Mouse (Mus musculus) kidney, adult 8-10 months (tissue): ENCODE results near the gene Syf2.

Experiments
- DNase-seq, 2 experiments: peaks; one replicate each; pipeline ENCODE4 v3.0.0; 2022

Syf2 gene

DNA sequence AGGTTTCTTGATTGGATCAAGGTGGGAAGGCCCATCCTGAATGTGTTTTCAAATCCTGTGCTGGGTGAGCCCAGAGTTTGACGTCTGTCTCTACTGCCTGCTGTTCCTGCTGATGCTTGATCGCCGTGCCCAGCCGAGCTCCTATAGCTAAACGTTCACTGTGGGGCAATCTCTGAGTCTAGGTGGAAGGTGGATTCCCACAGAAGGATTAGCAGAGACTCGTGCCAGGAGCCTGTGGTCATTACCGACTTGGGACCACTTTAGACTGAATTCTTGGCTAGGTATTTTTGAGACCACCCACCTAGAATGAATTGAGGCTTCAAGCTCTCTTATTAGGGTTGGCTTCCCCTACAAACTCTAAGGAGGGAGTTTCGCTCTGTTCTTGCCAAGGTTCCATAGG lies 48.2 kb downstream of the Syf2 start:
- no peak for DNase-seq

DNA sequence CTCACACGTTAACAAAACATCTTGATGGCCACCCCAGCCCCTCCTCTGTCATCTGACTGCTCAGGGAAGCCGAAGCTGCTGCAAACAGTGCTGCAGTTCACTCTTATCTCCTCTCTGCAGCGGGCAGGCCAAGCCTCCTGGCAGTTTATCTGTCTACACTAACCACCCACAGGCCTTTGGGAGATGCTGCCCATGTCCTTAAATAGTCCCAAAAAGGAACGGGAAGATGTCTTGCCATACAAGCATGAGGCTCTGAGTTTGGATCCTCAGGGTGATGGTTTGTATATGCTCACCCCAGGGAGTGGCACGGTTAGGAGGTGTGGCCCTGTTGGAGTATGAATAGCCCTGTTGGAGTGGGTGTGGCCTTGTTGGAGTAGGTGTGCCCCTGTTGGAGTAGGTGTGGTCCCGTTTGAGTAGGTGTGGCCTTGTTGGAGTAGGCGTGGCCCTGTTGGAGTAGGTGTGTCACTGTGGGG lies 51.3 kb downstream of the Syf2 start:
- DNase-seq, result no peak

DNA sequence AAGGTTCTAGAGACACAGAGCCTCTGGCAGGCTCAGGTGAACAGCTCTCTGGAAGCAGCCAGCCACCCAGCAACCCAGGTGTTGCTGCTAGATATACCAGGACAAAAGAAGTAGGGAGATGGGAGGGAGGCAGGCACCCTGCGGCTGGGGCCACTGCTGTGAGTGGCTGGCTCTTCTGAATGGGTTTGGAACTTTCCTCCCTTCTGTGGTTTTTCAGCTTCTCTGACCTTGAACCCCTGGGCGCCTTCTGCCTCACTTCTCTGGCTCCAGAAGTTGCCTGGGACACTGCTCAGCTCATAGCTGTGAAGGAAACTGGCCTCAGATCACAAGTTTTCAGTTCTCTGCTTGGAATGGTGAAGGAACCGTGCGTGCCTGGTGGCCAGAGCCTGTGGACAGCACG lies 52.4 kb downstream of the Syf2 start:
- no peak for DNase-seq

DNA sequence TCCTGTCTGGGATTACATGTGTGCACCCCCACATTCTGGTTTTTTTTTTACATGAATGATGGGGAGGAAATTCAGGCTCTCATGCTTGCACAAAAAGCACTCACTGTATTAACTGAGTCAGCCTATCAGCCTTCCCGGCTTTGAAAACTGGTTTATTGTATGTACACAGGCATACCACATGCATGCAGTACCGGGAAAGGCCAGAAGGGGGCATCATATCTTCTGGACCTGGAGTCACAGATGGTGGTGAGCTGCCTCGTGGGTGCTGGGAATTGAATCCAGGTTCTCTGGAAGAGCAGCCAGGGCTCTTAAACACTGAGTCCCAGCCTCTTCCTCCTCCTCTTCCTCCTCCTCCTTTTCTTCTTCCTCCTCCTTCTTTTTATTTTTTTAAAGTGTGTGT lies 53.9 kb downstream of the Syf2 start:
- no peak for DNase-seq

DNA sequence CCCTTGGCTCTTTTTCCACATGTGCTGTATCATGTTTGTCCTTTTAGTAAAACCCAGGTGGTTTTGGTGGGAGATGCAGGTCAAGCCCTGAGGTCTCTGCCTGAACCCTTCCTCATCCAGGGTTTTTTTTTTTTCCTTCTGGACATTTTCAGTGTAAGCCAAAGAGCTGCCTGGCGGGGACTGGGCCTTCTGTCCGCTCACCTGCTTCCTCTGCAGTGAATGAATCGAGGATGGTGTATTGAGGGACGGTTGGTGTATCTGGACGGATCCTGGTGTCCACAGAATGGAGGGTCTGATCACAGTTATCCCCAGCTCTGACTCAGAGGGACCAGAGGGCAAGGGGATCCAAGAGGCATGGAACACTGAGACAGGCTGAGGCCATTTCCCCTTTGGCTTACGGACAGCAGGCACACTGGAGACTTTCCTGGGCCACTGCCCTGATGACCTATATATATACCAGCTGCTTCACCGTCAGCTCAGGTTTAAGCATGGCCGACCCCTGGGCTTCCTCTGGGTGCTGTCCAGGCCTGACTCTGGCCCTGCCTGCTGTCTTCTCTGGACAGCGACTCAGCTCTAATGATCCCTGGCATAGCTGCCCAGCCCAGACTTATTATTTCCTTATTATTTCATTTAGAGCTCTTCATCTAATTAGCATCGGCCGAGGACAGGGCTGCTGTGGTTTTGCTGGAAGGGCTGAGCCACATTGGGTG lies 55.1 kb downstream of the Syf2 start:
- DNase-seq, result no peak

DNA sequence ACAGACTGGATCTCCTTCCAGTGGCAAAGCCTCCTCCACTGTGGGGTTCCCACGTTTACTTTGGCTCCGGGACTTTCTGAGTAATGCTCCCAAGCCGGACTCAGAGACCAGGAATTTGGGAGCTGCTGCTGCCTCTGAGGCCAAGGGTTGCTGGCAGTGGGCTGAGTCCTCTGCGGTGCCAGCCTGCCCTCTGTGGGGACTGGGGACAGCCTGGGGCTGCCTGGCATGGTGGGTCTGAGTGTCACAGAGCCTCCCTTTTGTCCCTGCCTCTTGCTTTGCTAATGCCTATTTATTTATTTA lies 55.6 kb downstream of the Syf2 start:
- no peak for DNase-seq

DNA sequence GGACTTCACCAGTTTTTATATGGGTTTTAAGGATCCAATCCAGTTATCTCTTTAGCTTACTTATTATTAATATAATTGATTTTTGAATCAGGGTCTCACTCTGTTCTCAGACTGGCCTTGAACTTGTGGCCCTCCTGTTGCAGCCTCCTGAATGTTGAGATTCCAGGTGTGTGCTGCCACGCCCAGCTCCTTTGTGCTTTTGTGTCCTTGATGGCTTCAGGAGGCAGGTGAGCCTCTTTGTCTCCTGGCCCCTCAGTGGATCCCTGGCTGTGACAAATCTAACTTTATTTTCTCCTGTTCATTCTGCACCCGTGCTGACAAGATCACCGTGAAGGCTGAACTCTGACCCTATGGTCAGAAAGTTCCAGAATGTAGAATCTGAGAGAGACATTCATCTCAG lies 56.3 kb downstream of the Syf2 start:
- DNase-seq, result no peak
